Mouse (Mus musculus) brain, embryonic 18.5 days (tissue): Measurements from ENCODE around the gene Gm8693.
"Not testable (repeated sequence)": the region's sequence is repeated elsewhere in the genome, so short reads cannot be mapped to it uniquely, and the experiment has no call there.

ENCODE experiments used
- DNase-seq: peaks from one replicate; pipeline ENCODE4 v3.0.0-alpha.2; 2012; ENCODE audit warnings: low read depth, low spot score

Gm8693 gene

GRCm38 (mm10) chr7:22692217-22692616 is at the start of gene Gm8693:
TSS of gene Gm8693 (minus strand) at chr7:22692317.
- not testable (repeated sequence) for DNase-seq

DNA sequence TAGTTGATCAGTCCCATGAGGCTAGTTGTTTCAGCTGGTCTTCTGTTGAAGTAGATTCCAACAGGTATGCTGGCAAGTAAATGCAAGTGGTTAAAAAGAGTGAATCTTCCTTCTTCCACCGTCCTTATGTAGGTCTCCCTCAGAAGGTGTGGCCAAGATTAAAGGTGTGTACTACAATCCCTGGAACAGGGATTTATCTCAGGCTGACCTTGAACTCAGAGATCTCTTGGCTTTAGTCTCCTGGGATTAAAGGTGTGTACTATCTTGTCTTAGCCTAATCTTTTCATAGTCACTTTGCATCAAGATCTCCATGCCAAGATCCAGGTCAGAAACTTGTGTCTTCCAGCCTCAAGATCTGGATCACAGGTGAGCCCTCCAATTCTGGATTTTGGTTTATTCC is 27.5 kb upstream of the Gm8693 start, which contains the start of gene Gm4567:
TSS of gene Gm4567 (minus strand) at position 101 of the 400 bp plus-strand sequence.
- DNase-seq = not testable (repeated sequence)

- not testable (repeated sequence) for DNase-seq
Observed at GRCm38 (mm10) chr7:22657718-22658117, 34.4 kb downstream of the Gm8693 start, which contains the start of gene Vmn1r155. TSS of gene Vmn1r155 (plus strand) at chr7:22658018.
